Mouse (Mus musculus): ENCODE results near the gene As3mt.

The As3mt gene

DNA sequence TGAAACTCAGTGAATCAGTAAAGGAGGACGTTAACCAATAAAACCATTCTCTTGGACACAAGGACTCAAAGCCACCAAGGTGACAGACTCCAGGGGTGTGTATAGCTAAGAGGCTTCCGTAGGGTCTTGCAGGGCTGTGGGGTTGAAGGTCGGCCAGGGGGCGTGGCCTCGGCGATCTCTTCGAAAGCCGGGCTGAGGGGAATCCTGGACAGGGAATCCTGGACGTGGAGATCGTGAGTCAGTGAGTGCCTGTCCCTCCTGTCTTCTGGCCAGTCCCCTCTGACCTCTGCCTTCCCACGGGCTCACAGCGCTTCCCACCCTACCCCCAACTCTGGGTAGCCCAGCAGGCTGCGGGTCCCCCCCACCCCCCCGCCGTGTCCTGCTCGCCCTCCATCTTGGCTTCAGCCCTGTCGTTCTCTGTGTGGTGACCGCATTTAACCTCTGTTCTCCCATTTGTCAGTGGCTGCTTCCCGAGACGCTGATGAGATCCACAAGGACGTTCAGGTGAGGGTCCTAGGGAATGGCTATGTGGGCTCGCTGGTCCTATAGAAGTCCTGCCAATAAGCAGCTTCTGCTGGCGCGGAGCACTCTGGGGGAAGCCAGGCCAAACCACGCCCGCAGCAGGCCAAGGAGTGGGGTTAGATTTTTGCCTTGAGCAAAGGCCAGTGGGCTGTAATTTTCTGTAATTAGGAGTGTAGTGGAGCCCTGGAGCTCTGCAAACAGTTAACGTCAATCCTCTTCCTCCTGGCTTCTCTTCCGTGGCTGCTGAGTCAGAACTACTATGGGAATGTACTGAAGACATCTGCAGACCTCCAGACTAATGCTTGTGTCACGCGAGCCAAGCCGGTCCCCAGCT is at the start of gene As3mt:
Gene As3mt (plus strand): TSS at position 163 of the 856 bp plus-strand sequence.
- no peak for DNase-seq (ENCODE audit: low spot score)

DNA sequence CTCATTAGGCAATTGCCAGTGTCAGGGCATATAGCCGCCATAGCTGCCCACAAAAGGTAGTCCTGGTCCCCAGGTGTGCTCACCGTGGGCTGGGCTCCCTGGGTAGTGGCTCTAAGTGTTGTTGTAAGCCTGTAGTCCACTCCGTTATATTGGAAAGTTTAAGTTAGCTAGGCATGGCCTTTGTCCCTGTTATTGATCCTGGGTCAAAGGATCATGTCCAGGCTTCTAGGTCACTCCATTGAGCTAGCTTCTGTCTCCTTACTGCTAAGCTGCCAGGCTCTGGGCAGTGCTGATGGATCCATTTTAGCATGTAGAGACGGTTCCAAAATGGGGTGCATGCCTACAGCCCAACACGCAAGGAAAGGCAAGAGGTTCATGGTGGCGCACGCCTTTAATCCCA is 48.9 kb upstream of the As3mt start:
- no peak for DNase-seq (ENCODE audit: low spot score)

DNA sequence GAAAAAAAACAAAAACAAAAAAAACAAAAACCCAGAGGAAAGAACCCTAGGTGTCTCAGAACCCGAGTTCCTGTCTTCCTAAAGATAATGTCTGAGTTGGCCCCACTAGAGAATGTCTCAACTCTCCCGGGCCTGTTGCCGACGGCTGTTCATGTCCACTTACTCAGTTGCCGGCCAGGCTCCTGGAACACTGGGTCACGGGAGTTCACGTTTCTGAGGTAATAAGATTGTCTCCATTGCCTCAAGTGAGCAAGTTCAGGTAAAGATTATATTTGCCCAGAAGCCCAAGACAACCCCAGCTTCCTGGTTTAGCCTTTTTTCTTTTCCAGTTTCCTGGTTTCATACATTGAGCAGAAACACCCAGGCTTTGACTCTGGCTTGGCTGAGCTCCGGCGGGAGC is 48.4 kb upstream of the As3mt start:
- no peak for DNase-seq (ENCODE audit: low spot score)

GRCm38 (mm10) chr19:46661511-46661910 is 45.7 kb upstream of the As3mt start:
- DNase-seq (ENCODE audit: low spot score), result no peak

- DNase-seq (ENCODE audit: low spot score), result no peak
Observed at GRCm38 (mm10) chr19:46662214-46662613, 45.0 kb upstream of the As3mt start.

DNA sequence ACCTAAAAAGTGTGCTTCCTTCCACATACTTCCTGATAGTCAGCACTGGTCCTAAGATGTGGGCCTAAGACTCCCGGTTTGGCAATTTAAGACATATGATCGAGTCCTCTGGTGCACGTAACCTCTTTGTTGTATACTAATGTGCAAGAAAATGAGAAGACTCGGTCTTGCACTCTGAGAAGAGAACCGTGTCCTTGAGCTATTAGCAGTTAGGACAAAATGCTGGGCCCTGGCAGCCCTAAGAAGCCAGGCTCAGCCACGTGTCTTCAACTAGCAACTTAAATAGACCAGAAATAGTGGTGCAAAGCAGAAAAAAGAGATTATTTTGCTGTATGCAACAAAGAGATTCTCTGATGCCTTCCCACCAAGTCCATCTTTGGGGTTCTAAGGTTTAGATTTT is 44.5 kb upstream of the As3mt start:
- DNase-seq (ENCODE audit: low spot score), result no peak

DNA sequence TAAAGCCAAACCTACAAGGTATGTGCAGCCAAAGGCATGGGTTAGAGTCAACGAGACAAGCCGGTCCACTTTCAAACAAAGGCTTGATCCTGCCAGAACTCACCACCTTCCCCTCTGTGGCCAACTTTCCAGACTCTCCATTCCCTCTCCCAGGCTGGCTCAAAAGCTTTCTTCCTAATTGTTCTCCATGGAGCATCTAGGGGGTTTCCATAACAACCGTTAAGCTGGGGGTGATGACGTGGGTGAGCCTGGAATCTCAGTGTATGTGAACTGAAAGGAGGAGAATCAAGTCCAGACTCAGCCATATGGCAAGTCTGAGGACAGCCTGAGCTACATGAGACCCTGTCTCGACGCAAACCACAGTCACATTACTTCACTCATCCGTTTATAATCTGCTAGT is 41.8 kb upstream of the As3mt start:
- no peak for DNase-seq (ENCODE audit: low spot score)

- no peak for DNase-seq (ENCODE audit: low spot score)
Observed at GRCm38 (mm10) chr19:46667300-46667699, 40.0 kb upstream of the As3mt start.

GRCm38 (mm10) chr19:46668263-46668662 is 39.0 kb upstream of the As3mt start:
- no peak for DNase-seq (ENCODE audit: low spot score)

DNA sequence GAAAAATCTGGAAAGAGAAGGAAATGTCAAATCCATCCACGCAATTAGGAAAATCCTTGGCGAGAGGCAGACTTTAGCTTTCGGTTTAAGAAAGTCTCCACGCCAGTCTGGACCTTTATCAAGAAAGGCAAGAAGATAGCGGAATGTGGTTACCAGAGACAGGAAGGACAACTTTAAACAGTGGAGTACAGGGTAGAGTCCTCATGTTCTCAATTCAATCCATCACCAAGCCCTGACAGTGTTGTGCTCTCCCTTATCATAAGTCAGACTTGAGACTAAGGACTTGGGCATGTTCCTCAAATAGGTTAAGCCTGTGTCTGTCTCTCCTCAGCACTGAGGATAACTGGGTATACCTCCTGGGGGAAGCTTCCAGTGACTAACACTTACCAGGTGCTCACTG is 37.5 kb upstream of the As3mt start:
- no peak for DNase-seq (ENCODE audit: low spot score)

- DNase-seq (ENCODE audit: low spot score), result no peak
Observed at GRCm38 (mm10) chr19:46670691-46671090, 36.6 kb upstream of the As3mt start.

DNA sequence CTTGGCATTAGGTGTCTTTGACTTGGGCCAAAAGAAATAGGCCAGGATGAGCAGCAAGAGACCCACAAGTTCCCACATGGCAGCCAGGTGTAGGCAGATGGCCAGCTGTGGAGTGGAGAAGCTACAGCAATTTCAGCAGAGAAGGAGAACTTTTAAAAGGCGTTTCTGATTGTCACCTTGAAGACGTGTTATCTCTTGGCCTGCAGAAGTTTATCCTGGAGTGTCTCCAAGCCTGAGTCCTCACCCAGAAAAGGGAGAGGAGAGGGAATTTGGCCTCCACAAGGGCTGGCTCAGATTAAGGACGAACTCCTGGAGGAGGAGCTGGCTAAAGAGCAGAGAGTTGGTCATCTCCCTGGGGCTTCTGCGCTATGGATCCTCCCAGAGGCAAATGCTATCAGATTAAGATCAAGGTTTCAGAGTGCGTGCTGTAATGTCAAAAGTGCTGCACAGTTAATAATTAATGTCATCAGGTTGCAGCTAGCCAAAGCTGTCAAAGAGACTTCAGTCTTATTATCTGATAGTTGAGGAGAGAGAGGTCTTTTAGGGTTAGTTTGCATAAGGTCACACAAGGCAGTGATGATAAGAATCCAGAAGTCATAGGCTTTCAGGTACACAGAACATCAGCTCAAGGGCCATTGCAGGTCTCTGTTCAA is 34.4 kb upstream of the As3mt start, which contains the start of gene Cyp17a1:
Gene Cyp17a1 (minus strand): TSS at position 407 of the 653 bp plus-strand sequence.
- DNase-seq (ENCODE audit: low spot score), result no peak

DNA sequence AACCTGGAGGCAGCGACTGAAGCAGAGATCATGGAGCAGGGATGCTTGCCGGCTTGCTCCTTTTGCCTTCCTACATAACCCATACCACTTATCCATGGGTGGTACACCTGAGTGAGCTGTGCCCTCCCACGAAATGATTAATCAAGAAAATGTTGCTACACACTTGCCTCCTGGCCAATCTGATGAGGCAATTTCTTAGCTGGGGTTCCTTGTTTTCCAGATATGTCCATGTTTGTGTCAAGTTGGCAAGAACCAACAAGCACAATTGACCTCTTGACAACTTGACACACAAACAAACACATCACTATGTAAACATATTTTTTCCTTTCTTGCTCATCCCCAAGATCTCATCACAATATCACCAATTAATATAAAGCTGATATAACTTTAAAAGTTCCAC is 31.6 kb upstream of the As3mt start:
- no peak for DNase-seq (ENCODE audit: low spot score)

DNA sequence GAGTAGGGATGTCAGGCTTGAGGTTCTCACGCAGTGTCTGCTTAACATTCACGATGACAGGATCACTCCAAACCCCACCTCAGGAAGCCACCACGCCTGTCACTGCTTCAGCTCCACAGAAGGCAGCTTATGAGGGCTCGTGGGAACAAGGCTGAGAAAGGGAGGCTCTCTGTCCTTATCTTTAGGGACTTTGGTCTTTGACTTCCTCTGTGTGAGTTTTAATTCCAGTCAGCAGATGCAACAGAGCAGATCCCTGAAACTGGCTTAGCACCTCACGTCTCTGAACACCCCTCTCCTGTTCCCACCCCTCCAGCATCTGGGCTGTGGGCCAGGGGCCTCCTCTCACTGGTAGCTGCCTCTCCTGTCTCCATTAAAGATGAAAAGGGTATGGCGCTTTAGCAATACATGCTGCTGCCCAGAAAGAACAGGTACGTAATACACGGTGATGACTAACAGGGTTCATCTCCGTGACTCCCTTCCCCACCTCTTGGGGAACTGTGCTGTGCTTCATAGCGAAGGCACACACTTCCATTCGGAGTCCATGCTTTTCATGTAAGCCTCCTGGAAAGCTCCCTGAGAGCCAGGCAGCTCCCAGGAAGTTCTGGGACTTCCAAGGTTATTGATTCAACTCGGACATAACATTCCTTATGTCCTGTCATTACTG is 27.4 kb upstream of the As3mt start:
- no peak for DNase-seq (ENCODE audit: low spot score)

GRCm38 (mm10) chr19:46689460-46690372 is 17.5 kb upstream of the As3mt start, which contains the start of gene Borcs7:
Gene Borcs7, plus strand, starts transcription at chr19:46689906.
- DNase-seq (ENCODE audit: low spot score), result peak; percentile 66

DNA sequence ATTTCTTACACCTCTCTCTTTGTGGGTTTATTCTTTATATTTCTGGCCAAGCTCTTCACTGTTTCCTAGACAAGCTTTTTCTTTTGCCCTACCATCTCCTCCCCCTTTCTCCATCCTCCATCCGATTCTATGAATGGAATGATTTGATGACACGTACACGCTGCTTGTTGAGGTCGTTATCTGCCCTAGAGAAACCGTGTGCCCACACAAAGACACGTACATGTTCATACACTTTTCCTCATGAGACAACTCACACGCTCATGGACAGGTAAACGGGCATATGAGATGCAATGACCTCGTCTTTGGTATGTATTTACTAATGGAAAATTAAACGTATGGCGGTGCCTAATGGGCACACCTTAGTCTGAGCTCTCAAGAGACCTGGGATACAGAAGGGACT is 16.9 kb upstream of the As3mt start:
- no peak for DNase-seq (ENCODE audit: low spot score)

GRCm38 (mm10) chr19:46691078-46691477 is 16.2 kb upstream of the As3mt start:
- no peak for DNase-seq (ENCODE audit: low spot score)

DNA sequence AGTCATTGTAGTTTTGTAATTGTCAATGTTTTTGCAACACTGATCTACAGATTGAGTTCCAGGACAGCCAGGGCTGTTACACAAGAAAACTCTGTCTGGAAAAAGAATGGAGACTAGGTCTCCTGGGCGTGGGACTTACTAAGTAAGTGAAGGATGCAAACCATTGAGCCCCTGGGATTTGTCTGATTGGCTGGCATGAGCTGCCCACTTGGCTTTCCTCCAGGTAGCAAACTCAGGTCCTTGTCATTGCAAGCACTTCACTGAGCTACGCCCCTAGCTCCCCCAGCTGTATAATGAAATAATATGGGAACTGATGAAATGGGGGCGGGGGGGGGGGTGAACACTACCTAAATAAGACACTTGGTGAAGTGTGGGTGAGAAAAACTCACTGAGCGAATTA is 14.1 kb upstream of the As3mt start:
- DNase-seq (ENCODE audit: low spot score), result no peak

DNA sequence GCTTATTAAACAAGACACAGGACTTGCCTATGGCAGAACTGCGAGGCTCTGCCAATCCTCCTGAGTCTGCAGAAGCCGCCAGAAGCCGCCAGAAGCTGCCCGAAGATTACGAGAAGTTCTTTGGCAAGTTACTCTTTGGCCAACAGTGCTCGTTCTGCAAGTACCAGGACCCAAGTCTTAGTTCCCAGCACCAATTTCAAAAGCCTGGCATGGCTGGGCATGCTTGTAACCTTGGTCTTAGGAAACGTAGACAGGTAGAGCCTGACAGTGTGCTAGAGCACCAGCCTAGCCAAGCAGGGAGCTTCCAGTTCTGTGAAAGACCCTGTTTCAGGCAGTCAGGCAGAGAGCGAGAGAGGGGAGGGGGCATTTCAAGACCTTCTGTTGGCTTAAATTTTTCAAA is 10.8 kb upstream of the As3mt start:
- DNase-seq (ENCODE audit: low spot score), result no peak

DNA sequence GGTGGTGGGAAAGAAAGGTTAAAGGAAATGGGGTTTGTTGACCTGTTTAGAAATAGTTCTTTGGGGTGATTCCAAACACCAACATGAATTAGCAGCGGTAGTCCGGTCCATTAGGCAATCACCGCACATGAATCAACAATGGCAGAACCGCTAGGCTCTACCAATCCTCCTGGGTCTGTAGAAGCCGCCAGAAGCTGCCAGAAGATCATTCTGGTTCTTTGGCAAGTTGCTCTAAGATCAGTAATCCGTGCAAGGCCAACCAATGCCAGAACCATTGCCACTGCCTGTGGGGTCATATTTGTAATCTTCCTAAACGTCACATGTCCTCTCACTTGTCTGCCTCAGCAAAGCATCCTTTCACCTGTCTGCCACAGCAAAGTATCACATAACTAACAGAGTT is 10.3 kb upstream of the As3mt start:
- no peak for DNase-seq (ENCODE audit: low spot score)

DNA sequence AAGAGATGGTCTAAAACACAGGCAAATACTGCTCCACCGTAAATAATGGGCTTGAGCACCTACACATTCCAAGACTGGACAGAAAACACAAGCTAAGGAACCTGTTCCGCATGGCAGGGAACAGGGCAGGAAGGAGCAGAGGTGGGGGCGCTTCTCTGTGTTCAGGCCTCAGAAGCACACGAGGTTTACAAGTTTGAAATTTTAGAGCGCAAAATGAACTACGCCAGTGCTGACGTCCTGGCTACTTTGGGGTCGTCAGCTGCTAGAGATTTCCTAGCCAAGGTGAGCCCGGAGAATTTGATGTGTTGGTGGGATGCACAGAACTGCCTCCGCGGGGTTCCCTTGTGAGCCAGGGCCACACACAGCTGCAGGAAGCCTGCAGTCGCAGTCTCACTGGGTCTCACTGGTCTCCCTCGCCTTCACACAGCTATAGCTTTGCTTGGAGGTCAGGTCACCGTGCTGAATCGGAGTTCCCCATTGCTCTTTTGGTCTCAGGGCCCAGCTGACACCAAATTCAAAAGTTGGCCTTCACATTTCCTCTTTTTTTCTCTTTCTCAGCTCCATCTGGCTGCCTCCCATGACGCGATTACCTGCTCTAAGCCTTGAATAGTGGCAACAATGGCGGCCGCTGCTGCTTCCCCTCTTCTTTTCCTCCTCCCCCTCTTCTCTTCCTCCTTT is 9.3 kb upstream of the As3mt start:
- no peak for DNase-seq (ENCODE audit: low spot score)
